Mouse (Mus musculus) brain, embryonic 14.5 days (tissue): ENCODE data around the gene Rlim. TPM values are rescaled to one million over a fixed set of nuclear protein-coding genes. Genes with fewer than 3 reads are reported as not detected.

Experiments used
- DNase-seq: peaks from one replicate; pipeline ENCODE4 v3.0.0-alpha.2; 2011; ENCODE audit warnings: low read depth
- CTCF ChIP-seq: fragments of 200-500 bp; IDR thresholded peaks from 2 replicates; pipeline ENCODE4 v1.5.1; 2012; ENCODE audit warnings: inconsistent platforms, mild to moderate bottlenecking, moderate library complexity, borderline replicate concordance; ENCODE audit not compliant: insufficient read depth, insufficient read length; ENCODE audit errors: extremely low read depth
- POLR2A ChIP-seq: fragments of 200-500 bp; IDR thresholded peaks from 2 replicates; pipeline ENCODE4 v1.6.1; 2012; ENCODE audit warnings: mild to moderate bottlenecking, inconsistent platforms, borderline replicate concordance; ENCODE audit not compliant: poor library complexity, insufficient read depth, insufficient read length, severe bottlenecking; ENCODE audit errors: extremely low read depth
- polyA plus RNA-seq: library from polyadenylated mRNA; depleted of rRNA; stranded (reverse); fragments of >200 nt; gene quantifications from 2 replicates; pipeline ENCODE4 v1.2.3, GENCODE M21; 2012; rRNA removed

Gene Rlim
- 18.2 and 24.2 TPM in 2 replicates for polyA plus RNA-seq

DNA sequence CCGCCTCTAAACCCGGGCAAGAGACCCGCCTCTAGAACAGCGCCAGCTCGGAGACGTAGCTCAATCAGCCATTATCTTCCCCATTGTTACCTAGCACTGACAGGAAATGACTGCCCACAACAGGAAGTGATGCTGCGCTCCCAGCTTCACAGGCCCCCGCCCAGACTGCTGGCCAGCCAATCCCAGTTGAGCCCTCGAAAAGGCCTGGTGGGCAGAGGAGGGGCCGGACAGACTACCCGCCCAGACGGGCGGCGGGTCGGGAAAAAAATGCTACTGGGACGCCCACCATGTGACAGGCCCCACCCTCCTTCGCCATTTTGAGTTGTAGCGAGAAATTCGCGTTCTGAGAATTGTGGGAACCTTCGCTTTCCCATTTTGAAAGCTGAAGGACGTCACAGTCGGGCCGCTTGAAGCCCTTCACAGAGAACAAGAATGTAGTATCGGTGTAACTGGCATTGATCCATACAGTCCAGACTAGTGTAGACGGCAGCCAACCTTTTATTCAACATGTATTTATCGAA, at the start of gene Rlim:
Gene Rlim (minus strand): TSS at position 116 of the 521 bp plus-strand sequence.
- no peak for TF ChIP-seq CTCF
- TF ChIP-seq POLR2A: 0 out of 2 replicates have a peak, but pooled peaks have one; percentile 16

GRCm38 (mm10) chrX:104017196-104017595, 36.1 kb upstream of the Rlim start:
- no peak for TF ChIP-seq CTCF
- TF ChIP-seq POLR2A: no peak

More for the DNA sequence above, at the start of gene Rlim:
- DNase-seq: peak; percentile 98

GRCm38 (mm10) chrX:104015048-104015447, 34.0 kb upstream of the Rlim start:
- TF ChIP-seq POLR2A: no peak
- TF ChIP-seq CTCF: no peak
- no peak for DNase-seq

More at GRCm38 (mm10) chrX:104017196-104017595, 36.1 kb upstream of the Rlim start:
- DNase-seq: peak; percentile 20

DNA sequence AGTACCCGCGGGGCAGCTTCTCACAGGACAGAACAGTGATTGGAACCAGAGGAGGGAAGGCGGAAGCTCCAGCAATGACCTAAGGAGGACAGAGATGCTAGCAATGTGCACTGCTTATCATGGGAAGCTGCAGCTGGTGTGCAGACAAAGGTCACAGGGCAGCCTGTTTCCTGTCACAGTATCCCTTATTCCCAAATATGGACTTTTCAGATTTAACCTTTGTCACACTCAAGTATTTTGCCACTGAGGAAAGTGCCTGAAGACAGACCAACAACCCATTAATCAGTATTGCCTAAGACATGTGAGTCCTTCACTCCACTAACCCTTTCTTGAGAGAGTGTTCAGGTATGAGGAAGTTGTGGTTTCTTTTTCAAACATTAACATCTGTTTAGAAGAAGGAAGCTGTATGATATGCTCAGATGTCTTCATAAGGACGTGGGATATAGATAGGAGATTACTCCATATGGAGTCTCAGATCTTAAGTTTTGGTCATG, 32.3 kb upstream of the Rlim start:
- no peak for DNase-seq
- TF ChIP-seq POLR2A: no peak
- no peak for TF ChIP-seq CTCF

- TF ChIP-seq CTCF: no peak
- no peak for TF ChIP-seq POLR2A
These were observed 13.7 kb upstream of the Rlim start for GRCm38 (mm10) chrX:103994741-103995140.

DNA sequence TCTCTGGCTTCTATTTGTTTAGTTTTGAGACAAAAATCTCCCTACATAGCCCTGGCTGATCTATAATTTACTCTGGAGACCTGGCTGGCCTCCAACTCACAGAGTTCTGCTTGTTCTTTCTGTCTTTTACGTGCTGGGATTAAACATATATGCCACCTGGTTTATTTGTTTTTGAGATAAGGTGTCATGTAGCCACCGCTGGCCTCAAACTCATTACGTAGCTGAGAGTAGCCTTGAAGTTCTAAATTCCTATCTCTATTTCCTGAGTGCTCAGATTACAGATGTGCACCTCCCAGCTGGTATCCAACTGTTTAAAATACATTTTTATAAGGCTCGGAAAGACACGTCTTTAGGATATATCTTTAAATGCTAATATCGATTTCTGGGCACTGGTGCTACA, 12.8 kb upstream of the Rlim start:
- TF ChIP-seq CTCF (no peak), POLR2A (no peak)
- DNase-seq: no peak

More at GRCm38 (mm10) chrX:103994741-103995140, 13.7 kb upstream of the Rlim start:
- no peak for DNase-seq

- TF ChIP-seq POLR2A (no peak), CTCF (peak; percentile 33; the same call in 1 of the 2 replicates)
- no peak for DNase-seq
These were observed 10.6 kb upstream of the Rlim start for GRCm38 (mm10) chrX:103991702-103992101.

- DNase-seq: no peak
- no peak for TF ChIP-seq CTCF
- no peak for TF ChIP-seq POLR2A
These were observed 9.3 kb upstream of the Rlim start for GRCm38 (mm10) chrX:103990392-103990791.

GRCm38 (mm10) chrX:103987215-103987964, 6.3 kb upstream of the Rlim start:
- TF ChIP-seq POLR2A (no peak), CTCF (no peak)
- DNase-seq: no peak

DNA sequence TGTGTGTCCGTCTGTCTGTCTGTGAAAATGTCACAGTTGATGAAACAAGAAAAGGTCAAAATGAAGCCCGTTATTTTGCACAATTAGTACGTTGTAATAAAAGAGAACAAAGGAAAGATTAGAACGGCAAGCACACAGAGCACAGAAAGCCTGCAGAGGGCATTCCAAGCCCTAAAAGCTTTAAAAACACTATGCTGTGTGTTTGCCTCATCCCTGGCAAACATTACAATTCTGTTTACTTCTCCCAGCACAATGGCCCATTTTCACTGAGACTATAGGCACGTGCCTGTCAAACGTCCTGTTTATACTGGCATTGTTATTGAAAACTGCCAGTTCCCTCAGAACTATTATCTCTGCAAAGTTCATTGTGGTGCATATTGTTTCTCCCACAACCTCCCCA, 5.1 kb upstream of the Rlim start:
- no peak for TF ChIP-seq POLR2A
- peak; percentile 33 for DNase-seq

DNA sequence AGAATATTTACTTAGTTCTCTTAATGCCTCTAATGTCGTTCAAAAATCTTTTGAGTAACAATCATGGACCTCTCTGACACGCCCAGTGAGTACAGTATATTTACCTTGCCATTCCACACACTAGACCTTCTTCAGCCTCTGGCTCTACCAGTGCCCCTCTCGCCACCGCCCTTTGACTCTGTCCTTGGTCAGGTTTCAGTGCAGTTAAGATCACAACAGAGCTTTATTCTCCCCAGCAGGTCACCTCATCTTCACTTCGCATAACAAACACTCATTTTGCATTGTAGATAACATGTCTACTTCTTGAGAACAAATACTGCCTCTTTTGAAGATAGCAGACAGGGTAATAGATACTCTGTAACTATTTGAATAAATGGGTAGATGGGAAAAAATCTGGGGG, 3.9 kb upstream of the Rlim start:
- DNase-seq: no peak
- TF ChIP-seq CTCF (no peak), POLR2A (no peak)

- no peak for DNase-seq
- TF ChIP-seq CTCF (no peak), POLR2A (no peak)
These were observed 722 bp upstream of the Rlim start for GRCm38 (mm10) chrX:103981806-103982205.
